Mouse (Mus musculus) c-Kit-negative CD71-positive TER-119-positive erythroid progenitor cells, embryonic 14.5 days (primary cell): ENCODE data around the gene Golga4.

ENCODE experiments used
- DNase-seq: peaks from one replicate; pipeline ENCODE4 v3.0.0-alpha.2; 2013; ENCODE audit warnings: low read depth, low spot score

Gene Golga4

GRCm38 (mm10) chr9:118488896-118489578, 17.0 kb upstream of the Golga4 start:
- DNase-seq: no peak

- no peak for DNase-seq
Measured at GRCm38 (mm10) chr9:118489579-118490019, 16.5 kb upstream of the Golga4 start.

GRCm38 (mm10) chr9:118491195-118491594, 14.9 kb upstream of the Golga4 start:
- no peak for DNase-seq

- no peak for DNase-seq
Measured at GRCm38 (mm10) chr9:118492932-118493698, 13.0 kb upstream of the Golga4 start.

GRCm38 (mm10) chr9:118494106-118494505, 12.0 kb upstream of the Golga4 start:
- no peak for DNase-seq

GRCm38 (mm10) chr9:118495933-118496332, 10.1 kb upstream of the Golga4 start:
- DNase-seq: no peak

GRCm38 (mm10) chr9:118496952-118497351, 9.1 kb upstream of the Golga4 start:
- DNase-seq: no peak

- no peak for DNase-seq
Measured at GRCm38 (mm10) chr9:118498061-118498460, 8.0 kb upstream of the Golga4 start.

- no peak for DNase-seq
Measured at GRCm38 (mm10) chr9:118500963-118501362, 5.1 kb upstream of the Golga4 start.

- DNase-seq: no peak
Measured at GRCm38 (mm10) chr9:118504656-118505055, 1.4 kb upstream of the Golga4 start.

- DNase-seq: peak; percentile 16
Measured at GRCm38 (mm10) chr9:118506404-118507231, 551 bp downstream of the Golga4 start.

GRCm38 (mm10) chr9:118507552-118507951, 1.5 kb downstream of the Golga4 start:
- no peak for DNase-seq

- no peak for DNase-seq
Measured at GRCm38 (mm10) chr9:118508601-118509000, 2.5 kb downstream of the Golga4 start.

GRCm38 (mm10) chr9:118510941-118511690, 5.0 kb downstream of the Golga4 start:
- no peak for DNase-seq

- DNase-seq: no peak
Measured at GRCm38 (mm10) chr9:118512681-118513233, 6.7 kb downstream of the Golga4 start.

GRCm38 (mm10) chr9:118515476-118515875, 9.4 kb downstream of the Golga4 start:
- no peak for DNase-seq

GRCm38 (mm10) chr9:118516162-118516561, 10.1 kb downstream of the Golga4 start:
- DNase-seq: no peak

GRCm38 (mm10) chr9:118517619-118518018, 11.6 kb downstream of the Golga4 start:
- no peak for DNase-seq

- DNase-seq: no peak
Measured at GRCm38 (mm10) chr9:118519101-118519500, 13.0 kb downstream of the Golga4 start.

- no peak for DNase-seq
Measured at GRCm38 (mm10) chr9:118520011-118520410, 13.9 kb downstream of the Golga4 start.

- DNase-seq: no peak
Measured at GRCm38 (mm10) chr9:118520858-118521257, 14.8 kb downstream of the Golga4 start.
